Mouse (Mus musculus) cerebellum, postnatal 4 days (tissue): ENCODE measurements around the gene Ddx11.
"Not testable (repeated sequence)": the region's sequence is repeated elsewhere in the genome, so short reads cannot be mapped to it uniquely, and the experiment has no call there.

Experiments used
- DNase-seq, 2 experiments: peaks; one replicate each; pipeline ENCODE4 v3.0.0; 2022; ENCODE audit warnings: low spot score in 2 of 2, mixed read lengths in 1 of 2

Ddx11 gene

DNA sequence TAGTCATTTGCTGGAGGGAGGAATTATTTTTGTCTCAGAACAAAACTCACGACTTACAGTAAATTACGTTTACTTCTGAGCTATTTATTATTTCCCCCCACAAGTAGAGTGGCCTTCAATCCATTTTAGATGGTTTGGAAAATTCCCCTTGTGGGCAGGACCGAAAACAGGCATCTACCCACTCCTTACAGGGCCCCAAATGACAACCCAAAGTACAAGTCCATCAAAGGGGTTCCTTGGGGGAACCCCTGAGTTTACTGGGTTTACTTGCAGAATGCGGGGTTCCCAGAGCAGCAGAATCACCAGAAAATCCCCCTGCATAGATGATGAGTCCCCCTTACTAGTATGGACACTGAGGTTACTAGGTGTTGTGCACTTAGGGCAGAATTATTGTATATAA is 11.2 kb upstream of the Ddx11 start:
- DNase-seq, result no peak

DNA sequence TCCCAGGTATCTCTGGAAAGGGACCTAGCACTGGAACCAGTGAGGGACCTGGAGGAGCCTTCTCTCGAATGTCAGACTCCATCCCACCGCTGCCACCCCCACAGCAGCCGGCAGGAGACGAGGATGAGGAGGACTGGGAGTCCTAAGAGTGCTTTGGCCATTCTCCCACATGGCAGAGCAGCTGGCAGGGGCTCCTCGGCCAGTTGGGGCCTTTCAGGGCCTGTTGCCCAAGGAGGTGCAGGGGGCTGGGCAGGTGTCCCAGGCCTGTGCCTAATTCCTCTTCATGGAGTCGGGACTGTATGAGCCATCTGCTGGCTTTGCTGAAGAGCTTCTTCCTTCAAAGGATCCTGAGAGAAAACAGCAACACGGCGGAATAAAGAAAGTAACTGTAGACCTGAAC is 4.3 kb upstream of the Ddx11 start:
- no peak for DNase-seq

DNA sequence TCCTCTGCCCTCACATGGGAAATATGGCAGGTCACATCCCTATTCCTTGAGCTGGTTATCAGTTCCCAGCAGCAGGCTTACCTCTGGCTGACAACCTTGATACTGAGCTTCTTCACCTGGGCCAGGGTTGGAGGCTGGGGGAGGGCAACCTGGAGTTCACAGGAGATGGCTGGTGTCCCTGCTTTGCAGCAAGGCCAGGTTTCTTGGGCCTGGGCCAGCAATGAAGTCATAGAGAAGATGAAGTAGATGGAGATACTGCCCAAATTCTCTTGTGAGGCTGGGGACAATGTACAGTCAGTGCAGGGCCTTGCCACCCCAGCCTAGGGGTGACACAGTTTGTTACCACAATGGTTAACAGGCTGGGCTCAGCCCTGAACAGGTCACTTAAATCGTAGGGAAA is 2.6 kb upstream of the Ddx11 start:
- DNase-seq, result no peak

DNA sequence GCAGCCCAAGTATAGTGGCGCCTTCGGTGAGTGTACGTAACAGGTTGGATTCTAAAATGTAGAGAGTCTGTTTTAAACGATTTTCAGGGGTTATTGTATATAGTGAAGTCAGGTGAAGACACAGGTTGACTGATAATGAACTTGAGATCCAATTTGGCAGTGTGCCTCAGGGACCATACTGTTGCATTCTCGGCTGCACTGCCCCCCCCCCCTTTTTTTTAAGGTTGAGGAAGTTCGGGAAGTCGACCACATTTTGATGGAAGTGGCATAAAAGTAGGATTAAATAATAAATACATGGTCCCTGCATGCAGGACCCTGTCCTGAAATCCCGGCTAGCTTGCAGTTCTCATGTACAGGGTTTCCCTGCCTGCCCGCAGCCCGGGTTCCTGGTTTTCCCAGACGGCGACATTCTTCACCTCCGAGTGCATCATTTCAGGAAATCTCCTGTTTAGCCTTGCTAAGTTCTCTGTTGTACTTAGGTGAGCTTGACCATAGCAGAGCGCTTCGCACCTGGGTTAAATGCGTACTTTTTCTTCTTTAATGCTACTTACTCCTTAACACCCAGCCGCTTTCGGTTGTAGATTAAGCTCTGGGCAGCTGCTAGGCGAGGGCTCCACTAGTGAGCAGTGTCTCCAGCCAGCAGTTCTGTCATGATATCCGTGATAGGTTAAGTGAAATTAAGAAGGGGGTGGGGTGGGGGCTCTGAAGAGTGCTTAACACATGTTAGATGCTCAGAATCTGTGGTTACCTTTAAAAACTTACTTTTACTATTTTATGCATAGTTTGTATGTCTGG is 693 bp downstream of the Ddx11 start:
- DNase-seq, result no peak

DNA sequence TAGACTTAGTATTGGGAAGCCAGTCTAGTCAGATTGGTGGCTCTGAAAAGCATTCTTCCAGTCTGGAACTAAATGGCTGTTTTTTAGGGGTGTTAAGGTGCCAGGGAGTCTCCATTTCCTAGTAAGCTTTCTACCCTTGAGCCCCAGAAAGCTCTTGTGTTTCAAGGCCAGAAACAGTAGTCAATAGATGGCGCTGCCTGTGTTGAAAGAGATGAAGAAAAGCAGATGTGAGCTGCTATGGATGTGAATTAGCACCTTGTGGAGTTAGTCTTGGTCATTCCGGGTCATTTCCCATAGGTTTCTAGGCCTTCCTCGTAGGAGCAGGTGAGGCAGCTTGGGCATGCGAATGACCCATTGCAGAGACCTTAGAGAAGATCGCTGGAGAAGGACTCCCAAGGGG is 1.9 kb downstream of the Ddx11 start:
- no peak for DNase-seq

DNA sequence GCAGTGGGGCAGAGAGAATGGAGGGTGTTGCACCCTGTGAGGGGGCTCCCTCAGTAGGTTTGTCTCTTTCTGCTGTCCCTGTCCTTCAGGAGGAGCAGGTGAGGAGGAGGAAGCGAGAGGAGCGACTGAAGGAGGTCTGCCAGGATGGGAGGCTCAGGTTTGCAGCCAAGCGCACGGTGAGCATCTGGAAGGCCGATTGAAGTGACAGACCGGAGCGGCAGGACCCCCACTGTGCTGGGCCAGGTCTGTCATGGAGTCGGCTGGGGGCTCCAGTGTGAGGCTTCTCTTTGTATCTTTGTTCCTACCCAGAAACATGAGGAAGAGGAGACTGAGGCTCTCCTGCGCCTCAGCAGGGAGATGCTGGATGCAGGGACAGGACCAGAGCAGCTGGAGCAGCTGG is 7.1 kb downstream of the Ddx11 start:
- no peak for DNase-seq

DNA sequence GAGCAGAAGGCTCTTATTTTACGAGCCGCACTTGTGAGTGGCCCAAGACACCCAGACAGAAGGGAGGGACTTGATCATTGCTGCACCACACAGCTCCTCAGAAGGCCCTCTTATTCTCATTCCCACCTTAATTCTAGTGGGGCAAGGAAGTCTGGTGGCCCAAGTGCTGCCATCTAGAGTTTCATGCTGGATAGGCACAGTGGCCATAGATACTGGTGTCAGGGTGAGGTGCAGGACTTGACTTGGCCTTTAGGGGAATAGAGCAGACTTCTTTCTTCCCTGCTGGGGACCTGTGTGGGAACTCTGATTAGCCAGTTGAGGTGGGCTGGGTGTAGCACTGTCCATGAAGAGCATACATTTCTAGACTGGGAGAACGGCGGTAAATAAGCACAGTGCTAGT is 7.9 kb downstream of the Ddx11 start:
- DNase-seq, result no peak

DNA sequence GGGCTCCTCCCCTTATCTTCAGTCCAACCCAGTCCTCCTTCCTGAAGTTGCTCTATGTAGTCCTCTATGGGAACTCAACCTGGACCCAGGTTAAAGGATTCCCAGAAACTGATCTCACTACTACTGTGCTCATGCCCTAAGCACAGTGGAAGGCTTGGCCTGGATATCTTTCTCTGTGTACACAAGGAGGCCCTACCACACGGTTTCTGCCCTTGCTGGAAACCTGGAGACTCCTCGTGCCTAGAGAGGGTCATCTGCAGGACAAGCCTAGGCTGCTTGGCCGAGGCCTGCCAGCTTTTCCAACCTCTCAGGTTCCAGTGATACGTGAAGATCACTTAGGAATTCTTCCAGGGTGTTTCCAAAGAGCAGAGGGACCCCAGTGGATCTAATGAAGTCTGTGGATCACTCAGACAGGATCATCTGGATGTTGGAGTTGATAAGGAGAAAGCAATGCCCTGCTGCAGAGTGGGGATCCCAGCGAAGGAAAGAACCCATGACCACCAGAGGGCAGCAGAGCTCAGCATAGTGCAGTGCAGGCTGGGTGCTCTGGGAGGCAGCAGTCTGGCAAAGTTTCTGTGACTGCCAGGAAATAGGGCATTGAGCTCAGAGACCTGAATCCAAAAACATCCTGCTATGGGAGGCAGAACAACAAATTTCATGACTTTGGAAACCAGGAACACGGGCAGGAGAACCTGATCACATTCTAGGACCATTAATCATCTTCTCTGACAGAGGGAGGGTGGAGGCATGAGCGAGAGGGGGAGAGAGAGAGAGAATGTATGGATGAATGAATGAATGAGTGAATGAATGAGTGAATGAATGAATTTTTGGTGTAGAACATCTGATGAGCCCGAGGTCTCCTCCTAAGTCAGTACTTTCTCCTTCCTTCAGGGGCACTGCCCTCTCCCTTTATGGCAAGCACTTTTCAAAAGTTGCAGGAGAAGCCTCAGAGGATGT is 29.7 kb downstream of the Ddx11 start:
- not testable (repeated sequence) for DNase-seq

DNA sequence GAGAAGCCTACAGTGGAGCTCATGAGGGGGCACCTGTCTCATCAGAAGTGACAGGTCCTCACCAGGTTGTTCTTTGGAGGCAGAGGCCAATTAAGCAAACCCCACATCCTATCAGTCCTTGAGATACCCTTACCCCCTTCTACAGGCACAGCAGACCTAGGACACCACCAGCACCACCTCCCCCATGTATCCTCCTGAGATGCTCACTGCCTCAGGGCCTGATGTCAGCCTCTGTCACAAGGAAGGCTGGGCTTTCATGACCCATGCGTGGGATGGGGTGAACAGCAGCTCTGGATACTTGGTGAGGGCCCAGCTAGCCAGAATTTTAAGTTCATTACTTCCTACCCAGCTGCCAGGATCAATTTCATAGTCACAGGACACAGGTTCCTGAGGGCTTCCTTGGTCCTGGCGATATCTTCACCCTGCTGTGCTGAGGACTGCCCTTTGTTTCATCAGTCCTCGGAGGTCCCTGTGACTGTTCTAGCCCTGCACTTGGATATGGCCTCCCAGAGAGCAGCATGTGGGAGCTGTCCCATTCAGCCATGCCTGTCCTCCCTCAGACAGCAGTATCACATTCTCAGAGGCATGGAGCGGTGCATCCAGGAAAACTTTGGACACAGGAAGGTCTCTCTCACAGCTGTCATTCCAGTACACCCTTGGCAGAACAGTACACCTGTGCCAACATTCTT is 30.6 kb downstream of the Ddx11 start:
- DNase-seq, result not testable (repeated sequence)

DNA sequence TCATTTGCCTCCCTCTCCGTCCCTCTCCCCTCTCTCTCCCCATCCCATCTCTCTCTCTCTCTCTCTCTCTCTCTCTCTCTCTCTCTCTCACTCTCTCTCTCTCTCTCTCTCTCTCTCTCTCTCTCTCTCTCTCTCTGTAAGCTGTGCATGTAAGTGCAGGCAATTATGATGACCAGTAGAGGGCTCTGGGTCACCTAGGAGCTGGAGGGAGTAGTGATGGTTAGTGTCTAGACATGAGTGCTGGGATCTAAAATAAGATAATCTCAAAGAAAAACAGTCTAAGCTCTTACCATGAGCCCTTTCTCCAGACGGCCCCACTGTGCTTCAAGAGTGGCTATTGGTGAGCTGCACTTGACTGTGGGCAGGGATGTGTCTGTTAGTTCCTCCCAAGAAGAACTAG is 31.6 kb downstream of the Ddx11 start:
- DNase-seq, result no peak

DNA sequence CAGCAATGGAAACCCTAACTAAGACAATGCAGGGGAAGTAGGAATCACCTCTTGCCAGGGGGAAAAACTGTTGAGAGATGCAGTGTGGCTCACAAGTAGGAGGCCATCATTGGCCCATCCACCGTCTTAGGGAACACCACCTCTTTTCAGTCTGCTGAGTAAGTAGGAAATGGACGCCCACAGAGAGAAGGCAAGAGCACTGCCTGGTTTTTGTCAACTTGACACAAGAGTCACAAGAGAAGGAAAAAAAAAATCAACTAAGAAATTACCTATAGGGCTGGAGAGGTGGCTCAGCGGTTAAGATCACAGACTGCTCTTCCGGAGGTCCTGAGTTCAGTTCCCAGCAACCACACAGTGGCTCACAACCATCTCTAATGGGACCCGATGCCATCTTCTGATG is 35.0 kb downstream of the Ddx11 start:
- no peak for DNase-seq

DNA sequence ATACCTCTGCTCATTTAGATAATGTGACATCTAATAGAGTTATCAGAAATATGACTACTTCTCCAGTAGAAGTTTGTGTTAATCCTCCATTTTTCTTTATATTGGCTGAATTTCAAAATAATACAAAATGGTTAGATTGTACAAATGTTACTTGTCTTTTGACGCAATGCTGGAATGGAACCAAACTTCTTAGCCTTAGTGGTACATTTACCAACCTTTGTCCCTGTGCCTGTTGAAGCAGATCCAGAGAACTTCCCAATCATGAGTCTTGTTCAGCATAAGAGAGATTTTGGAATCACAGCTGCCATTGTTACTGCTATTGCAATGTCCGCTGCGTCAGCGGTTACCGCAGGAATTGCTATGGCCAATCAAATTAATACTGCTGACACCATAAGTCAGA is 43.8 kb downstream of the Ddx11 start:
- DNase-seq, result not testable (repeated sequence)

DNA sequence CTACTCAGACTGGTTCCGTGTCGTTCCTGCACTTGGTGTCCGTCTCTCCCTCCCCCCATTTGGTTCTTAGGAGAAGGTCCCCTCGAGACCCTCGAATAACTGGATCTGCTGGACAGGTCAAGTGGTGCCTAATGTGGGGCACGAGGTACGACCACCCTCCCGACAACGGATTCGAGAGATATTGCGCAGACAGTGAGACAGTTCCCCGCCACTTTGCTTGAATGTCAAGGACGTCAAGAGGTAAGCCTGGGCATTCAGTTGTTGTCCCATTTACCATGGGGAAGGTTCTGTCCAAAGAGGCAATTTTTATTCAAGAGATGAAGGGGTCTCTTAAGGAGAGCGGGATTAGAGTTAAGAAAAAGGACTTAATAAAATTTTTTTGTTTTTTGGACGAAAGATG is 47.7 kb downstream of the Ddx11 start:
- DNase-seq, result not testable (repeated sequence)

DNA sequence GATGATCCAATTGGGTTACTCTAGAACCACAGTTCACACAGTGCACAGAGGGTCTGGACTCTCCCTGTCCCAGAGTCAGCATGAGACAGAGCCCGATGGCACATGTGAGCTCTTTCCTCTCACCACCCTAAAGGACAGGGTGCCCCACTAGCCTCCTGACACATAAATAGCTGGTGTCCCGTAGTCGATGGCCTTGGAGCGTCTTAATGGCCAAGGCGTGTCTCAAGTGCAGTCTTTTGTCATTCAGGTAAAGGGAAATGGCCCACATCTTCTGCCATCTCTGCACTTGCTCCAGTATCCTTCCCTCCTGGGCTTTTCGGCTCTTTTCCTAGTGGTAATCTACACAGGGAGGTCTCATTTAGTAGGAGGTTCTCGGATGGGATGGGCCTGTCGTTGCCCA is 67.3 kb downstream of the Ddx11 start:
- no peak for DNase-seq

DNA sequence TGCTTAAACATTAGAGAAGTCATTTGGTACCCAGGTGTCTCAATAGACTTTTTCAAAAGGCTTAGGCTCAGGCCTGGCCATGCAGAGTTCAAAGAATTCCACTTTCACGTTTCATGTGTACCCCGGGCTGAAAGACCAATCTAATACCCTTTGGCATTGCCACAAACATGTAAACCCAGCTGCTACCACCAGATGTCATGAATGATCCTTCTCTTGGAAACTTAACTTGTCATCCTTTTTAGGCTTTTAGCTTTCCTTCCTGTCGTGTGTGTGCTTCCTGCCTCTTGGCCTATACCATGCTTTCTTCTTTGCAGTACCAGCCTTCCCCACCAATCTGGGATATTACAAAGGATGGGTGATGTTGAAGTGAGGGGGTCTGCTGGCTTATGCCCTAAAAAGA is 73.7 kb downstream of the Ddx11 start:
- DNase-seq, result peak in 1 of 2 experiments; percentile 15
